Mouse (Mus musculus) layer of hippocampus, postnatal 25 days (tissue): Measurements from ENCODE around the gene Cacybp. TPM values are rescaled to one million over a fixed set of nuclear protein-coding genes. Genes with fewer than 3 reads are reported as not detected.

Source experiments
- DNase-seq, 2 experiments: peaks; one replicate each; pipeline ENCODE4 v3.0.0; 2022; ENCODE audit warnings: mixed read lengths in 2 of 2, low spot score in 1 of 2; ENCODE audit errors: extremely low spot score in 1 of 2
- total RNA-seq, 2 experiments: library from RNA; stranded (reverse); gene quantifications; 2 replicates each; pipeline ENCODE4 v1.2.3; 2021

The Cacybp gene
- total RNA-seq, 2 experiments from 2014 or later = 77.9 to 91.1 TPM

GRCm38 (mm10) chr1:160224093-160224492 lies 11.4 kb upstream of the Cacybp start:
- DNase-seq = no peak

- DNase-seq = no peak
These were observed 5.2 kb upstream of the Cacybp start for GRCm38 (mm10) chr1:160217898-160218297.

GRCm38 (mm10) chr1:160214171-160214570 lies 1.5 kb upstream of the Cacybp start:
- DNase-seq = no peak

- DNase-seq = peak in 1 of 2 experiments; percentile 24
These were observed 468 bp downstream of the Cacybp start for GRCm38 (mm10) chr1:160212123-160212691.

- DNase-seq = no peak
These were observed 1.0 kb downstream of the Cacybp start for GRCm38 (mm10) chr1:160211597-160212122.

- no peak for DNase-seq
These were observed 2.1 kb downstream of the Cacybp start for GRCm38 (mm10) chr1:160210566-160210965.

- no peak for DNase-seq
These were observed 2.8 kb downstream of the Cacybp start for GRCm38 (mm10) chr1:160209844-160210243.

- DNase-seq = no peak
These were observed 7.2 kb downstream of the Cacybp start for GRCm38 (mm10) chr1:160205486-160205885.

GRCm38 (mm10) chr1:160195337-160195663 lies 17.4 kb downstream of the Cacybp start:
- no peak for DNase-seq

GRCm38 (mm10) chr1:160194529-160195336 lies 17.9 kb downstream of the Cacybp start, which contains the start of gene Mrps14:
Mrps14 (plus strand) TSS chr1:160195215.
- peak; percentile 90 to 93 for DNase-seq

- DNase-seq = peak; percentile 30 to 50
These were observed 28.2 kb downstream of the Cacybp start for GRCm38 (mm10) chr1:160184506-160184905.

- DNase-seq = no peak
These were observed 31.5 kb downstream of the Cacybp start for GRCm38 (mm10) chr1:160181216-160181615.

- DNase-seq = no peak
These were observed 35.8 kb downstream of the Cacybp start for GRCm38 (mm10) chr1:160176903-160177302.

- no peak for DNase-seq
These were observed 46.1 kb downstream of the Cacybp start for GRCm38 (mm10) chr1:160166600-160166999.

GRCm38 (mm10) chr1:160158190-160158589 lies 54.5 kb downstream of the Cacybp start:
- no peak for DNase-seq

GRCm38 (mm10) chr1:160153480-160153879 lies 59.2 kb downstream of the Cacybp start, which contains the start of gene Tnn:
Tnn (minus strand) TSS chr1:160153580.
- no peak for DNase-seq

Other genes starting within 250 kb of the Cacybp start
- gene 4930523C07Rik, start 168.5 kb downstream of the Cacybp start, total RNA-seq = 1 to 10 TPM; 1.5 to 2.8 TPM
- gene Tnn, start 59.3 kb downstream of the Cacybp start, total RNA-seq = under 1 TPM; 0.07 to 0.09 TPM
- gene Mrps14, start 17.7 kb downstream of the Cacybp start, total RNA-seq = 10 to 100 TPM; 67.5 to 73.6 TPM